Mouse (Mus musculus) regulatory T cell (primary cell): ENCODE measurements at regions not wholly inside any gene's neighbourhood (a gene's known extent, or its start where the extent isn't known, plus 50 kb on each side); places are given as distances from the start of the nearest gene placed in this dataset.

Experiments used
- in situ Hi-C: fragments of 300-600 bp; cut with MboI, MseI; formaldehyde crosslinking; loops from one replicate; pipeline ENCODE4 v1.15.1; 2025; ENCODE audit warnings: high pct_unique_total_duplicates

GRCm38 (mm10) chr11:113129192-113129591 lies 347.2 kb downstream of the Sox9 start:
- in situ Hi-C loops, result no loop called here

GRCm38 (mm10) chr11:113129975-113130374 lies 348.0 kb downstream of the Sox9 start:
- in situ Hi-C loops, result no loop called here

GRCm38 (mm10) chr11:113132078-113133064 lies 350.3 kb downstream of the Sox9 start:
- in situ Hi-C loops, result no loop called here

- in situ Hi-C loops, result no loop called here
Observed at GRCm38 (mm10) chr11:113133407-113133806, 351.4 kb downstream of the Sox9 start.

- in situ Hi-C loops, result no loop called here
Observed at GRCm38 (mm10) chr11:113135261-113135660, 353.2 kb downstream of the Sox9 start.

GRCm38 (mm10) chr11:113138462-113138861 lies 356.4 kb downstream of the Sox9 start:
- in situ Hi-C loops, result no loop called here

- in situ Hi-C loops, result no loop called here
Observed at GRCm38 (mm10) chr11:113140595-113140994, 358.6 kb downstream of the Sox9 start.

- in situ Hi-C loops, result no loop called here
Observed at GRCm38 (mm10) chr11:113142816-113143215, 360.8 kb downstream of the Sox9 start.

GRCm38 (mm10) chr11:113143839-113144627 lies 362.0 kb downstream of the Sox9 start:
- in situ Hi-C loops, result no loop called here

- in situ Hi-C loops, result no loop called here
Observed at GRCm38 (mm10) chr11:113145721-113146120, 363.7 kb downstream of the Sox9 start.

GRCm38 (mm10) chr11:113146762-113147161 lies 364.7 kb downstream of the Sox9 start:
- in situ Hi-C loops, result no loop called here

GRCm38 (mm10) chr11:113147535-113148197 lies 365.6 kb downstream of the Sox9 start:
- in situ Hi-C loops, result no loop called here

GRCm38 (mm10) chr11:113148198-113148537 lies 366.1 kb downstream of the Sox9 start:
- in situ Hi-C loops, result no loop called here

GRCm38 (mm10) chr11:113155515-113155914 lies 373.5 kb downstream of the Sox9 start:
- in situ Hi-C loops, result loop anchor here (5.0 to 25.0 kb wide), 3 partner anchors 273 to 1493 kb away; no protein-coding TSS in a partner anchor

GRCm38 (mm10) chr11:113163941-113164340 lies 381.9 kb downstream of the Sox9 start:
- in situ Hi-C loops, result loop anchor here (25.0 kb wide), 1 partner anchor 1502 kb away; no protein-coding TSS in a partner anchor

- in situ Hi-C loops, result loop anchor here (25.0 kb wide), 1 partner anchor 1502 kb away; no protein-coding TSS in a partner anchor
Observed at GRCm38 (mm10) chr11:113164510-113164909, 382.5 kb downstream of the Sox9 start.

GRCm38 (mm10) chr11:113165069-113165795 lies 383.2 kb downstream of the Sox9 start:
- in situ Hi-C loops, result loop anchor here (5.0 to 25.0 kb wide), 4 partner anchors 103 to 1628 kb away; no protein-coding TSS in a partner anchor

GRCm38 (mm10) chr11:113166517-113166916 lies 384.5 kb downstream of the Sox9 start:
- in situ Hi-C loops, result loop anchor here (5.0 to 25.0 kb wide), 4 partner anchors 104 to 1629 kb away; no protein-coding TSS in a partner anchor

- in situ Hi-C loops, result loop anchor here (25.0 kb wide), 1 partner anchor 1510 kb away; no protein-coding TSS in a partner anchor
Observed at GRCm38 (mm10) chr11:113172497-113173140, 390.6 kb downstream of the Sox9 start.

GRCm38 (mm10) chr11:113173317-113173716 lies 391.3 kb downstream of the Sox9 start:
- in situ Hi-C loops, result loop anchor here (25.0 kb wide), 1 partner anchor 1511 kb away; no protein-coding TSS in a partner anchor
